Mouse (Mus musculus) cerebellum, adult 2 months (tissue): ENCODE data around the gene Runx1.

Experiments
- CTCF ChIP-seq: fragments of 200-500 bp; IDR thresholded peaks from 2 replicates; pipeline ENCODE4 v1.5.1; 2011; ENCODE audit warnings: low read depth, mild to moderate bottlenecking, control low read depth, low read length, moderate library complexity, borderline replicate concordance; ENCODE audit not compliant: insufficient read depth
- POLR2A ChIP-seq: fragments of 200-500 bp; IDR thresholded peaks from 2 replicates; pipeline ENCODE4 v1.6.1; 2011; ENCODE audit warnings: low read length, control low read depth, borderline replicate concordance; ENCODE audit not compliant: insufficient read depth

DNA sequence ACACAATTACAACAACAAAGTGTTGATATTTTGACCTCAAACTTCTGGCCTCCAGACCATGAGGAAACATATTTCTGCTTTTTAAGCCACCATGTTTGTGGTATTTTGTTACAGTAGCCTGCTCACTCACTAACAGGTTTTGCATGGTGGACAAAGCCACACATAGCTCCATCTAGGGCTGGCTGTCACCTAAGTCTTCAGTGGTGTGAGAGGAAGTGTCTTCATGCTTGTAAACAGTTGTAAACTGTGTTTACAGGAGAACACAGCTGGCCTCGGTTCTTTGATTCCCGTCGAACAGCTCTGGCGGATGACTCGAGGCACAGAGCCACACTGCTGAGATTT lies 4.4 kb downstream of the Runx1 start:
- TF ChIP-seq CTCF (no peak), POLR2A (no peak)
